Mouse (Mus musculus) urinary bladder, postnatal 10 days (tissue): ENCODE measurements around the gene Gm3127.
A peak's percentile ranks its signal among the peaks of the same experiment; 100 is the strongest.
"Not testable (repeated sequence)": the region's sequence is repeated elsewhere in the genome, so short reads cannot be mapped to it uniquely, and the experiment has no call there.

Experiments used
- DNase-seq: peaks from one replicate; pipeline ENCODE4 v3.0.0; 2022; ENCODE audit warnings: low spot score

Gm3127 gene

DNA sequence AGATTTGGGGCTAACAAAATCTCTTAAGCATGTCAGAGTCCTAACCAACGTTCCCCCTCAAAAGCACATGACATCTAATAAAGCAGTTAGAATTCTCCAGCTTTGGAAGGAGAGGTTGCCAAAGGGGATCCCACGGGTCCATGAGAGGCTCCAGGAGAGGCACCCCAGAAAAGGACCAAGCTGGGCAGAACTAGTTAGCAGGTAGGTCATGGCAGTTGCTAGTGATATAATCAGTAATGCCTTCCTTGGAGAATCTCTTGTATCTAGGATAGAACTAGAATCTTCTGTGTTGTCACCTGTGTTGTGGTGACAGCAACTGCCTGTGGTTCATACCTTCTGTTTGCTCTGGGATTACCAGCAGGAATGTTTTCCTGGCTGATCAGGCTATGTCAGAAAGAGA, at the start of gene Gm3127:
Gene Gm3127 (plus strand): TSS at position 301 of the 400 bp plus-strand sequence.
- not testable (repeated sequence) for DNase-seq

DNA sequence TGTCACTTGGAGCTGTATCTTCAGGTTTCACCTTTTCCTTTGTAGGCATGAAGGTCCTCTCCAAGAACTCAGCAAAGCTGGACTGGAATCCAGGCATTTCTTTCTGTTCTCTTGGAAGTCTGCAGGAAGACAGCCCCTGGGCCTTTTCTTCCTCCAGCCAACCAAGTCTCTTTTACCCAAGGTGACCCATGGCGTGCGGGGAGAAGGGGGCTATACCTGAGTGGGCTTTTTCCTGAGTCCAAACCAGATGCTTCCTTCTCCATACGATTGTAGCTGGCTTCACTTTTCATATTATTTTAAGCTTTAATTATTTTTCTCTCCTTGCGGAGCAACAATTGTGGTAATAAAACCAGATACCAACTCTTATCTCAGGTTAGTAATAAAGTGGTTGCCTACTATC, 23.2 kb upstream of the Gm3127 start:
- DNase-seq, result peak; percentile 6

DNA sequence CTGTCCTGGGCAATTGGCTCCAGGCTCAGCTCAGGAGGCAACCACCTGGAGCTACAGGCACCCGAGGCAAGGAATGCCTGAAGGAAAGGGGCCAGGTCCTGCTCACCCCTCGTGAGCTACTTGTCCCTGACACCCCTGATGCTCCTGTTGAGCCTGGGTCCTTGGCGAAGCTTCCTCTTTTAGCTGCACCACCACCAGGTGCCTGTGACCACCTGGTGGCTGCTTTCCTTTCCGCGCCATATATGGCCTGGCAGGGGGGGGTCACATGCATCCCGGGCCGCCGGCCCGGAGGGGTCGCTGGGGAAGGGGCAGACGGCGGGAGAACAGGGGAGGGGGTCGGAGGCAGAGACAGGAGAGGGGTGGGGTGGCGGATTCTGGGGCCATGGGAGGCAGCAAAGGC, 17.2 kb downstream of the Gm3127 start:
- DNase-seq, result not testable (repeated sequence)

DNA sequence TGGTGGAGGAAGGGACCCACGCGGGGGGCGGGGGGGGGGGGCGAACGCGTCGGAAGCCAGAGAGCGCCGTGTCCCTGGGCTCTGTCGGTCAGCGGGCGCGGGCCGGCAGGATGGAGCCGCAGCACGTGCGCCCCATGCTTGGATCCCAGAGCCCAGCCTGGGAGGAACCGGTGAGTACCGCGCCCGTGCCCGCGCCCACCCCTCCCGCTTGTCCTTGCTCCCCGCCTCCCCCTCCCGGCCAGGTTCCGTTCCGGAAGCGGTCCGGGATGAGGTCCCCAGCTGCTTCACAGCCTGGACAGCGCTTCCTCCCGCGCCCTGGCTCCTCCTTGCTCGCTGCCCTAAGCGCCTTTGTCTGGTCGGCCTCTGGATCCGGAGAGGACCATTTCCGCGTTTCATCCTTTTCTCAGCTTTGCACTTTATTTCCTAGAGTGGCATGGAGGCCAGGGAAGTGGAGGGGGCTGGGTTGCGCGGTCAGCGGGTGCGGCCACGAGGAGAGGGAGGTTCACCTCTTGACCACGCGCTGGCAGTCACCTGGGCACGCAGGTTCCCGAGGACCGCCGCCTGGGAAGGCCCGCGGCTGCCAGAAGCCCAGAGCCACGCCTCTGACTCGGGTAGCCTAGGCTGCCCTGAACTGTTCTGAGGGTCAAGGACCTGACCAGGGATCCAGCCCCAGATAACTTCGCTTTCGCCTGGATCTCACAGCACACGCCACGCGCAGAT, 17.8 kb downstream of the Gm3127 start, which contains the start of gene Gm2974:
Gene Gm2974 (plus strand): TSS at position 86 of the 720 bp plus-strand sequence.
- DNase-seq, result not testable (repeated sequence)

DNA sequence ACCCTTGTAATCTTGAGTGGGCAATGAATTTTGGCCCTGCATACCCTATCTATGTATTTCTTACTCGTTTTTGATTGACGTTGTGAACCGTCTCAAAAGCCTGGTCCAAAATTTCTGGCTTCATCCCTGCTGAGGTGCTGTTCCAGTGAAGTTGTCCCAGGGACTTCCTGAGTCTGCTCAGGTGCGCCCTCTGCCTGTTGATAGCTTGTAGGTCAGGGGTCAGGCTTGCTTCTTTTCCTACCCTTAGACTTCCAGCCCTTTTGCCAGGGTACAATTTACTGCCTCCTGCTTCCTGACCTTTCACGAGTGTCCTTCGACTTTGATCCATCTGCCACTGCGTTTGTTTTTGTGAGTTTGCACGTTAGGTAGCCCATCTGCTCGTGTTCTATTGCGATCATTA, 18.5 kb downstream of the Gm3127 start:
- not testable (repeated sequence) for DNase-seq
